Mouse (Mus musculus) hindbrain, embryonic 13.5 days (tissue): ENCODE results near the gene Foxj3. TPM values are rescaled to one million over a fixed set of nuclear protein-coding genes. Genes with fewer than 3 reads are reported as not detected.

ENCODE experiments used
- ATAC-seq: fragments of 200-750 bp; cut with Nextera tagmentation; 2 replicates; pipeline ENCODE4 v1.8.0; 2017; ENCODE audit warnings: moderate TSS enrichment; ENCODE audit not compliant: low FRiP score
- H3K27ac ChIP-seq: fragments of 300-500 bp; sonication (generic); 2 replicates; pipeline ENCODE4 v1.5.1; 2015; ENCODE audit warnings: inconsistent platforms, mild to moderate bottlenecking, moderate library complexity
- H3K27me3 ChIP-seq: fragments of 300-500 bp; sonication (generic); 2 replicates; pipeline ENCODE4 v1.6.1; 2015; ENCODE audit warnings: mild to moderate bottlenecking, inconsistent platforms
- H3K36me3 ChIP-seq: fragments of 300-500 bp; sonication (generic); 2 replicates; pipeline ENCODE4 v1.6.1; 2015; ENCODE audit warnings: mild to moderate bottlenecking, inconsistent platforms
- H3K4me1 ChIP-seq: fragments of 300-500 bp; sonication (generic); replicated peaks from 2 replicates; pipeline ENCODE4 v1.6.1; 2015; ENCODE audit warnings: inconsistent platforms
- H3K4me2 ChIP-seq: fragments of 300-500 bp; sonication (generic); 2 replicates; pipeline ENCODE4 v1.6.1; 2015; ENCODE audit warnings: inconsistent platforms, mild to moderate bottlenecking, moderate library complexity
- H3K4me3 ChIP-seq: fragments of 300-500 bp; sonication (generic); 2 replicates; pipeline ENCODE4 v1.5.1; 2015; ENCODE audit warnings: mild to moderate bottlenecking, inconsistent platforms
- H3K9ac ChIP-seq: fragments of 300-500 bp; sonication (generic); 2 replicates; pipeline ENCODE4 v1.6.1; 2015; ENCODE audit warnings: mild to moderate bottlenecking, inconsistent platforms
- H3K9me3 ChIP-seq: fragments of 300-500 bp; sonication (generic); 2 replicates; pipeline ENCODE4 v1.6.1; 2016; ENCODE audit warnings: inconsistent platforms
- WGBS: fragments of 180-500 bp; shearing (Covaris S2); methylation state at CpG from one replicate; pipeline ENCODE4 v1.1.7; 2015; 5-methylcytosine and 5-hydroxymethylcytosine counted together
- polyA plus RNA-seq: library from polyadenylated mRNA; unstranded; fragments of >200 nt; fragmentation: Nextera tagmentation; extraction: Ambion mirVana; gene quantifications from 2 replicates; pipeline ENCODE4 v1.2.1, GENCODE M21; 2015

The Foxj3 gene
- polyA plus RNA-seq, 1 experiment from 2014 or later = 25.4 TPM

DNA sequence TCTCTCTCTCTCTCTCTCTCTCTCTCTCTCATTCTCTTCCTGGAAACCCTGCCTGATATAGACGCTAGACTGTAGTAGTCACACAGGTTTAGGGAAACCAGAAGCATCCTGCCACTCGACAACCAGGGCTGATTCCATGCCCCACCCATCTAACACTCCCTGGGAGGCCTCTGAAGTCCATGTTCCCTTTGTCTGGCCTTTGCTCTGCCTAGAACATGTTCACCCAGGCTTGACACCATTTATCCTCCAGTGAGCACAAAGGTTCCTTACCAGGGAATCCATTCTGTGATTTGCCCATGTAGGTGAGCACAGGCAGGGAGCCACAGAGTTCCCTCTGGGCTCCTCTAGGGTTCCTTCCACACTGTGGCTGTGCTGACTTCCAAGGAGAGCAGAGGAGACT is 121.4 kb downstream of the Foxj3 start:
- H3K36me3 ChIP-seq = no peaks in the 10 kb centered on the region
- no peak for ATAC-seq
- 65% methylated on average over 2 of the region's 2 CpGs for WGBS

DNA sequence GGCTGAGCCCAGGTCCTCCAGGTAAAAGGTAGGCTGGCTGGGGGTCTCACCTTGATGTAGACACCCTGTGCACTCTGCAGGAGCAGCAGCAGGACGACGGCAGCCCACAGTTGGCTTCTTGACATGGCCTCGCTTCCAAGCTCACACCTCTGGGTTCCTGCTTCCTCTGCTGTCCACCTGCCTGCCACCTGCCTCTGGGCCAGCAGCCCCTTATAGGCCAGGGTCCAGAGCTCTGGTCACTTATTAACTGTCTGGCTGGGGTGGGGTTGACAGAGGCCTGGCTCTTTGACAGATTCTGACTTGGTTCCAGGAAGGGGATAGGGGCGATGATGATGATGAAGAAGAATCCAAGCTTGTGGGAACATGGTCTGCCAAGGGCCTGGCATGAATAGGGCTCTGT is 121.9 kb downstream of the Foxj3 start, which contains the start of gene Guca2b:
Gene Guca2b, minus strand, starts transcription at position 224 of the 400 bp plus-strand sequence.
- no peak for ATAC-seq
- 91% methylated on average over 4 of the region's 4 CpGs for WGBS

More for the DNA sequence above, 121.4 kb downstream of the Foxj3 start:
- no peaks in the 10 kb centered on the region for H3K4me1 ChIP-seq
- H3K4me3 ChIP-seq = no peak overlapping the region
- no peak overlapping the region for H3K27ac ChIP-seq
- H3K9ac ChIP-seq = no peak overlapping the region
- H3K4me2 ChIP-seq = no peak overlapping the region
- H3K27me3 ChIP-seq = no peaks in the 10 kb centered on the region
- peaks cover 4% of the 10 kb centered on the region; the same call in 1 of the 2 replicates for H3K9me3 ChIP-seq

DNA sequence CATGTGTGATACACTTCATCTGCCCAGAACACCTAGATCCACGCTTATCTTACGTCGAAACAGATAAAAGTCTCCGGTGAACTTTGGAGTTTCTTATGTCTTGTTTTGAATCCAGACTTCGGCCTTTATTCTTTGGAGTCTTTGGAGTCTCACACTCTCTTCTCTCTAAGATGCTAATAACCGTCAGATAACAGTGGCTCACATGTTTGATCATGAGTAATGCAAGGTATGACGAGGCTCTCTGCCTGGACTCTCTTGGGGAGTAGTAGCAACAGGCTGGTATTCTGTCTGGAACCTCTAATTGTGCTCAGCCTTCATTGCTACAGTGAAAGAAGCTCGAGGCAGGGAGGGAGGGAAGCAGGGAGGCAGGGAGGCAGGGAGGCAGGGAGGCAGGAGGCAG is 123.2 kb downstream of the Foxj3 start:
- no peak for ATAC-seq
- Histone ChIP-seq H3K4me2 (no peak overlapping the region), H3K9ac (no peak overlapping the region), H3K36me3 (no peaks in the 10 kb centered on the region), H3K4me3 (no peak overlapping the region), H3K9me3 (no peaks in the 10 kb centered on the region), H3K27me3 (no peaks in the 10 kb centered on the region), H3K27ac (no peak overlapping the region), H3K4me1 (no peaks in the 10 kb centered on the region)
- WGBS = 87% methylated on average over 8 of the region's 8 CpGs

More for the DNA sequence above, 121.9 kb downstream of the Foxj3 start, which contains the start of gene Guca2b:
- Histone ChIP-seq H3K4me2 (no peak within 1 kb of the TSS), H3K27ac (no peak within 1 kb of the TSS), H3K36me3 (no peaks in the 10 kb centered on the region), H3K4me1 (no peaks in the 10 kb centered on the region), H3K9ac (no peak within 1 kb of the TSS), H3K27me3 (no peaks in the 10 kb centered on the region), H3K9me3 (no peaks in the 10 kb centered on the region), H3K4me3 (no peak within 1 kb of the TSS)

DNA sequence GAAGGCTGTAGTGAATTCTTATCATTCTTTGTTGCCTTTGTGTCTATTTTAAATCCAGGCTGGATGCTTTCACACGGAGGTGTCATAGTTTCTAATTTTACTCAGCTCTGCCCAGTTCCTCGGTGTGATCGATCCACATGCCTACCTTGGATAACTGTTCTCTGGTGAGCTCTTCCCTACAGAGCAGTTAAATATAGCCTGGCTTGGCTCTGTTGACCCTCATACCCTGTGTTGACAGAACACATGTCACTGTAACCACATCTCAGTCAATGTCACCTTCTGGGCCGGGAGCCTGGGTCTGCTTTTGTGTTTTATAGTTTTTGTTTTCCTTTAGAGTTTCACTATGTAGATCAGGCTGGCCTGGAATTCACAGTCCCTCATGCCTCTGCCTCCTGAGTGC is 125.3 kb downstream of the Foxj3 start:
- Histone ChIP-seq H3K4me2 (no peak overlapping the region), H3K4me1 (peaks cover 10% of the 10 kb centered on the region; the same call in 1 of the 2 replicates), H3K9ac (no peak overlapping the region), H3K27ac (no peak overlapping the region), H3K9me3 (no peaks in the 10 kb centered on the region), H3K4me3 (no peak overlapping the region), H3K36me3 (no peaks in the 10 kb centered on the region), H3K27me3 (no peaks in the 10 kb centered on the region)
- no peak for ATAC-seq
- whole genome bisulfite sequencing = 80% methylated on average over 4 of the region's 4 CpGs

DNA sequence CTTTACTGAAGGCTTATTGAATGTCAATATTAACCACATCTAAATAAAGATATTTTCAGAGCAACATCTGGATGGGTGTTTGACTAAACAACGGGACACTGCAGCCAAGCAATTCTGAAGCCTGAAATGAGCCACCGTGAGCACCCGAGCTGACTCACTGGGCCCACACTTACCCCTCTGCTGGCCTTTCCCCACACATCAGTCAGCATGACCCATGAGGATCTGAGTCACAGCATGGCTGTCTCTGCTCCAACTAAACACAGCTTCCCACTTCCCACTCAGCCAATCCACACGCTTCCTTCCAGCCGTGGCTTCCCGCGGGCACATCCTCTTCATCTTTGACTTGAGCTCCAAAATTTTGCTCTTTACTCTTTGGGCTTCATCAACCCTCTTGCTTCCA is 126.2 kb downstream of the Foxj3 start:
- Histone ChIP-seq H3K36me3 (no peaks in the 10 kb centered on the region), H3K4me1 (peaks cover 10% of the 10 kb centered on the region; the same call in 1 of the 2 replicates), H3K4me2 (no peak overlapping the region), H3K9ac (no peak overlapping the region), H3K9me3 (no peaks in the 10 kb centered on the region), H3K4me3 (no peak overlapping the region), H3K27ac (no peak overlapping the region), H3K27me3 (no peaks in the 10 kb centered on the region)
- ATAC-seq = no peak
- 91% methylated on average over 7 of the region's 7 CpGs for WGBS

DNA sequence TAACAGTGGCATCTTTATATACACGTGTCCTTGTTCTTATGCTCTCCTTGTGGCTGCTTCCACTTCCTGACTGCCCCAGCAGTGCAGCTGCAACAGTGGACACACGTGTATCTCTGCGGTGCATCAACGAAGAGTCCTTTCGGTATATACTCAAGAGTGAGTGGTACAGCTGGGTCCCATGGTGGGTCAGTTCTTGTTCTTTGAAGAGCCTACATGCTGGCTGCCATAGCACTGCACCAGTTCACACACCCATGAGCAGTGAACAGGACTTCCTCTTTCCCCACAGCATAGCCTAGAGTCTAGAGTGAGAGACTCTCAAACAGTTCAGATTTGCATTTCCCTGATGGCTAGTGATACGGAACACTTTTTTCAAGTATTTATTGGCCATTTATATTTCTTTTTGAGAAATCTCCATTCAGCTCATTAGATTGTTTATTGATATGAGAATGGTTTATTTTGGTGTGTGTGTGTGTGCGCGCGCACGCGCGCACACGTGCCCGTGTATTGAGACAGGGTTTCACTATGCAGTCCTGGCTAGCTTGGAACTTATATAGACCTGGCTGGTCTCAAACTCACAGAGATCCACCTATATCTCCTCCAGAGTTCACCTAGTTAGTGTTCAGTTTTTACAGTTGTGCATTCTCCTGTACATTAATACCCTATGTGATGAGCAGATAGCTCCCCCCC is 126.7 kb downstream of the Foxj3 start:
- ATAC-seq = no peak
- Histone ChIP-seq H3K9ac (no peak overlapping the region), H3K36me3 (no peaks in the 10 kb centered on the region), H3K4me3 (no peak overlapping the region), H3K4me1 (peaks cover 10% of the 10 kb centered on the region; the same call in 1 of the 2 replicates), H3K4me2 (no peak overlapping the region), H3K27ac (no peak overlapping the region), H3K27me3 (0 out of 2 replicates have a peak, but pooled peaks cover 2% of the 10 kb centered on the region), H3K9me3 (no peaks in the 10 kb centered on the region)
- WGBS = 93% methylated on average over 14 of the region's 14 CpGs

DNA sequence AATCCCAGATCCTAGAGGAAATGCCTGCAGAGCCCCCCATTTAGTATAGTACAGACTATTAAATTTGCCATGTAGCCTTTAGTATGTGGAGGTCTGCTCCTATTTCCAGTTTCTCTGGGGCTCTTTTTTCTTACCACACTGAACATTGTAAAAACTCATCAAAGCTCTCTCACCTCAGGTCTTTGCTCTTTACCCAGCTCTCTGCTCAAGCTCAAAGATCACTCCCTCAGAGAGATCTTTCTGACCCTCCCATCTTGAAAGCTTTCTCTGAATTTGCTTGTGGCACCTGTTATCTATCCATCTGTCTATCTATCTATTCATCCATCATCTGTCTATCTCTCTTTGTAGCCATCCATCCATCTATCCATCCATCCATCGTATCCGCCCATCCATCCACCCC is 128.4 kb downstream of the Foxj3 start:
- 86% methylated on average over 2 of the region's 2 CpGs for WGBS
- H3K9me3 ChIP-seq = no peaks in the 10 kb centered on the region
- 0 out of 2 replicates have a peak, but pooled peaks cover 5% of the 10 kb centered on the region for H3K27me3 ChIP-seq
- H3K36me3 ChIP-seq = no peaks in the 10 kb centered on the region
- peaks cover 19% of the 10 kb centered on the region for H3K4me1 ChIP-seq
- H3K27ac ChIP-seq = no peak overlapping the region
- H3K9ac ChIP-seq = 0 out of 2 replicates have a peak overlapping the region, but pooled peaks have one; percentile 20
- no peak overlapping the region for H3K4me3 ChIP-seq
- H3K4me2 ChIP-seq = no peak overlapping the region
- no peak for ATAC-seq

DNA sequence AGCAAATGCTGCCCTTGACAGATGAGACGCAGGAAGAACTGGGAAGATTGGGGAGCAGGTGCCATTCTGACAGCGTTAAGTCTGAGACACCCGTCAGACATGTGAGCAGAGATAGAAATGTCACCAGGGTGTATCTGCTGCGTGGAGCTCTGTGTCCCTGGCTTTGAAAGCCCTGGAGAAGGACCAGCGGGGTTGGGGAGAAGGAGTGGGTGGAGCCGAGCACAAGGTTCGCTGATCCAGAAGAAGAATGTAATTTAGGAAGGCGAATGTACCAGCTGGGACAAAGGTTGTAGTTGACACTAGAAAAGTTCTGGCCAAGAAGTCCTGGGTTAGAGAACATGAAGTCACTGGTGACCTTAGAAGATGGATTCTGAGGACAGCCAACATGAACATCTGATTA is 129.3 kb downstream of the Foxj3 start:
- H3K9me3 ChIP-seq = no peaks in the 10 kb centered on the region
- H3K27ac ChIP-seq = no peak overlapping the region
- peaks cover 27% of the 10 kb centered on the region for H3K4me1 ChIP-seq
- 0 out of 2 replicates have a peak, but pooled peaks cover 5% of the 10 kb centered on the region for H3K27me3 ChIP-seq
- H3K36me3 ChIP-seq = no peaks in the 10 kb centered on the region
- ATAC-seq = no peak
- no peak overlapping the region for H3K9ac ChIP-seq
- 23% methylated on average over 8 of the region's 8 CpGs for WGBS
- no peak overlapping the region for H3K4me2 ChIP-seq
- H3K4me3 ChIP-seq = no peak overlapping the region

DNA sequence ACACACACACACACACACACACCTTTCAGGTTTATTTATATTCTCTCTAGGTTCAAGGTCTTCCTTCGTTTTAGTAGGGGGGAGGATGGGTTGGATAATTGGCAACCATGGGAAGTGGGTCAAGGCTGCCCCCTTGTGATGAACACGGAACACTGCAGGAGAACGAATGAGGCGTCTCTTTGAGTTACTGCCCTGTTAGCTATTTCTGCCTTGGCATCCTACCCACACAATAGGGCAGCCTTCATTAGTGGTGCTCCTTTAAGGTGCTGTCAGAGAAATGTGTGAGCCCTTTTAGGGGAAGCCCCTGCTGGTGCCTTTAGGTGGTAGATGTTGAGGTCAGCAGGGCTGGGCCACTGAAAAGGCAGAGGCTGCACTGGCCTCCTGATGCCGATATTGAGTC is 130.7 kb downstream of the Foxj3 start:
- H3K4me3 ChIP-seq = no peak overlapping the region
- peaks cover 31% of the 10 kb centered on the region for H3K4me1 ChIP-seq
- WGBS = 28% methylated on average over 5 of the region's 5 CpGs
- no peak overlapping the region for H3K9ac ChIP-seq
- H3K4me2 ChIP-seq = no peak overlapping the region
- no peaks in the 10 kb centered on the region for H3K9me3 ChIP-seq
- H3K36me3 ChIP-seq = no peaks in the 10 kb centered on the region
- H3K27me3 ChIP-seq = 0 out of 2 replicates have a peak, but pooled peaks cover 5% of the 10 kb centered on the region
- peak; percentile 31; the same call in 1 of the 2 replicates for ATAC-seq
- no peak overlapping the region for H3K27ac ChIP-seq

DNA sequence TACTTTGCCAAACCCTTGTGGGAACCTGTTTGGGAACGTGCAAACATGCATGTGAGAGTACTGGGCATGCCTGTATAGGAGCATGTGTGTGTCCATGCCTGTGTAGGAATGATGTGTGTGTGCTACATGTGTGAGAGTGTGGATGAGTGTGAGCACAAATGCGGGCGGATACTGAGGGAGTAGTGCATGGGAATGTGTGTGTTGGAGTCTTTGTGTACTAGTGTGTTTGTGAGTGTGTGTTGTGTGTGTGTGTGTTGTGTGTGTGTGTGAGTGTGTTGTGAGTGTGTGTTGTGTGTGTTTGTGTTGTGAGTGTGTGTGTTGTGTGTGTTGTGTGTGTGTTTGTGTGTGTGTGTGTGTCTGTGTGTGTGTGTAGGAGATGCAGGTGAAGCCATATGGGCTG is 131.4 kb downstream of the Foxj3 start:
- H3K36me3 ChIP-seq = no peaks in the 10 kb centered on the region
- H3K27ac ChIP-seq = no peak overlapping the region
- ATAC-seq = no peak
- no peak overlapping the region for H3K4me3 ChIP-seq
- H3K4me2 ChIP-seq = no peak overlapping the region
- H3K27me3 ChIP-seq = 0 out of 2 replicates have a peak, but pooled peaks cover 5% of the 10 kb centered on the region
- H3K4me1 ChIP-seq = peaks cover 32% of the 10 kb centered on the region
- WGBS = 88% methylated on average over 3 of the region's 3 CpGs
- no peak overlapping the region for H3K9ac ChIP-seq
- no peaks in the 10 kb centered on the region for H3K9me3 ChIP-seq

DNA sequence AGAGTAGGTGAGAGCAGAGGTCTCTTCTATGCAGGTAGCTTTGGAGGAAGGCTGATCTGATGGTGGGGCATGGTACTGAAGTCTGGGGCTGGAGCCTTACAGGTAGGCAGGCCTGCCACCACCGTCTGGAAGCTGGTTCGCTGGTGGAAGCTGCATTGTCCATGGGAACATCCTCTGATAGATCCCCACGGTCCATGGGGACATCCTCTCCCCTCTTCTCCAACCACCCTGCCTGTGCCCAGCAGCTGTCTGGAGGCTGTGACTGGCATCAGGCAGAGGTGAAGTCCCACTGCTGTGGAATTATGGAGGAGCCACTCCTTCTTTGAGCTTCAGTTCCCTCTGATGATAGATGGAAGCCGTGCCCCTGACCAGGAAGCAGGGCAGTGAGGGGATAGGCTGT is 131.8 kb downstream of the Foxj3 start:
- Histone ChIP-seq H3K9ac (no peak overlapping the region), H3K4me1 (peaks cover 32% of the 10 kb centered on the region), H3K36me3 (no peaks in the 10 kb centered on the region), H3K4me2 (no peak overlapping the region), H3K4me3 (no peak overlapping the region), H3K27ac (no peak overlapping the region), H3K9me3 (no peaks in the 10 kb centered on the region), H3K27me3 (0 out of 2 replicates have a peak, but pooled peaks cover 5% of the 10 kb centered on the region)
- ATAC-seq = no peak
- WGBS = 79% methylated on average over 4 of the region's 4 CpGs

DNA sequence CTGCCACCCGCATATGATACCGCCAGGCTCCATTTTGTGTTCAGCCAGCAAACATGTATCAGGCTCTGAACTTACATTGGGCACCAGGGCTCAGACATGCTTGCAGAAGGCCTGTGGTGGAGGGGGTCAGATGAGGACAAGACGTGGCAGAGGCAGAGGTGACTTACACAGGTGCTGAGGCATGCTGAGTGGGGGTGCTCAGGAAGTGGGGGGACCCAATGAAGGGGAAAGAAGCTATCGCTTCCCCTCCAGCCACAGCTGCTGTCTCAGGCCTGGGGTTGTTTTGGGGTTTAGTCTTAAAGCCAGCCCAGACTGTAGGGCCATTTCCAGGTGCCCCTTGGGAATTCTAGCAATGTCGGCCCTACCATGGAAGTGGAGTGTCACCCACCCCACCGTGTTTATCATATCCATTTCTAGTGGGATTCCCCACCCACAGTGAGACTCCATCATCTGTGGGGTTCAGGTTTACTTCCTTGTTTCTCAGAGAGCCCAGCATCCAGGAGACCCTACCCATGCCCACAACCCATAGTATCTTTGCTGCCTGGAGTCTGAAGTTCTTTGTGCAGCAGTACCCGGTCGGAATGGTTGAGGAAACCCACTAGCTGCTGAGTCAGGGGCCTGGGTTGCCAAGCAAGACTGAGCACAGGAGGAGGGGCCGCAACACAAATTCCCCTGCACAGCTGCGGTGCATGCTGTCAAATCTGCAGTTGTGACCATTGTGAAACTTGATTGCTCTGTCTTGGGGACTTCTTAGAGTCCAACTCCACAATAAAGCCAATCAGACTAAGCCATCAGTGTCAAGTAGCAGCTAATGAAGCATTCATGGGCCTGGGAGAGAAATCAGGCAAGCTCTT is 132.8 kb downstream of the Foxj3 start:
- Histone ChIP-seq H3K4me1 (peaks cover 32% of the 10 kb centered on the region), H3K27me3 (0 out of 2 replicates have a peak, but pooled peaks cover 5% of the 10 kb centered on the region), H3K27ac (no peak overlapping the region), H3K9ac (peak overlapping the region; percentile 49; the same call in 1 of the 2 replicates), H3K4me2 (no peak overlapping the region), H3K4me3 (no peak overlapping the region), H3K9me3 (no peaks in the 10 kb centered on the region), H3K36me3 (no peaks in the 10 kb centered on the region)
- 66% methylated on average over 10 of the region's 10 CpGs for WGBS
- ATAC-seq = peak; percentile 30; the same call in 1 of the 2 replicates
